Mouse (Mus musculus): ENCODE data around the gene Tgfbr2.

Tgfbr2 gene

GRCm38 (mm10) chr9:116193889-116194450, 18.8 kb upstream of the Tgfbr2 start:
- no peak for DNase-seq (ENCODE audit: low spot score)

DNA sequence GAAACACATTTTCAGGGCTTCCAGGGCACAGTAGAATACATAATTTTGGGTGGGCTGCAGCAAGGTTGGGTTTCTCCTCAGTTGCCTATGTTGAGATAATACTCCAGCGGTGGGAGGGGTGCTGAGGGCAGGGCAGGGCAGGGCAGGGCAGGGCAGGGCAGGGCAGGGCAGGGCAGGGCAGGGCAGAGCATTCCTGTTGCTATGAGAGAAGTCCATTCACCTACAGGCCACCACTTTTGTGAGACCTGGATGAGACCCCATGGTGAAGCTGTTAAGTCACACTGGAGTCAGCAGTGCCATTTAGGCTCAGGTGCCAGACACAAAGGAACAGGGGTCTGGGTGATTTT, 18.3 kb upstream of the Tgfbr2 start:
- DNase-seq (ENCODE audit: low spot score), result no peak

DNA sequence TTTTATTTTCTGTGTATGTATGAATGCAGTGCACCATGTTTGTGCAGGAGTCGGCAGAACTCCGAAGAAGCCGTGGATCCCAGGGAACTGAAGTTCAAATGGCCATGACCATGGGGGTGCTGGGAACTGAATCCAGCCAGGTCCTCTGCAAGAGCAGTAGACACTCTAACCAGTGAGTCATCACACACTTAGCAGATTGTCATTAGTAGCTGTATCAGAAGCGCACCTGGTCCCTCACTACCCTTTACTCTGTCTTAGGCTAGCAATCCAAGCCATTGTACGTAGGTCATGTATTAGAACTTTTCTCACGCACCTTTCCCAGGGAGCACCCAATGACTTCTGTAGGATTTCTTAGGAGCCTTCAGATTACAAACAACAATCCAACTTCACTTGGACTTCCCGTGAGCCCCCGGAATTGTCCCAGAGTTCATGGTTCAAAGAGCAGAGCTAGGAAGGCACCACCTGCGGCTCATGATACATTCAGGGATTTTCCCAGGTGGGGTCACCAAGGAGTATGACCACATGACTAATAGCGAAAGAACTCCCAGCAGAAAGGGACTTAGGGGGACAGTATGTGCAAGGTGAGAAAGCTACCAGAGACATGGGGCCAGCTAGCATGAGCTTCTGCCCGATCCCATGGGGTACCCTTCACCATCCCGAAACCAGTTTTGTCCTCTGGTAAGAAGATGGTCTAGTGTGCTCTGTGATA, 17.8 kb upstream of the Tgfbr2 start:
- DNase-seq (ENCODE audit: low spot score), result no peak

DNA sequence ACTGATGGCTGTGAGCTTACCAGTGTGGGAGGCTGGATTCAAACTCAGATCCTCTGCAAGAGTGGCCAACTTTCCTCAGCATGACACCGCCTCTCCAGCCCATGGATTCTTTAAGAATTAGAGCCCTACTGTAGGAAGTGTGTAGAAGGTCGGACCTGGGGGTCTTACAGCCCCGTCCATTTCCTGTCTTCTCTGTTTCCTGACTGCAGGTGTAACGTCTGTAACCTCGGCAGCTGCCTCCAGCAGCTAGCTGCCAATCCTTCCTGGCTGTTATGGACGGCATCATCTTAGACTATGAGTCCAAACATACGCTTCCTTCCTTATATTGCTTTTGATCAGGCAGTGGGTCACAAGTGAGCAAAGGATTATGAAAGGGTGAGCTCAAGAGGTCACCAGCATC, 17.1 kb upstream of the Tgfbr2 start:
- DNase-seq (ENCODE audit: low spot score), result no peak

DNA sequence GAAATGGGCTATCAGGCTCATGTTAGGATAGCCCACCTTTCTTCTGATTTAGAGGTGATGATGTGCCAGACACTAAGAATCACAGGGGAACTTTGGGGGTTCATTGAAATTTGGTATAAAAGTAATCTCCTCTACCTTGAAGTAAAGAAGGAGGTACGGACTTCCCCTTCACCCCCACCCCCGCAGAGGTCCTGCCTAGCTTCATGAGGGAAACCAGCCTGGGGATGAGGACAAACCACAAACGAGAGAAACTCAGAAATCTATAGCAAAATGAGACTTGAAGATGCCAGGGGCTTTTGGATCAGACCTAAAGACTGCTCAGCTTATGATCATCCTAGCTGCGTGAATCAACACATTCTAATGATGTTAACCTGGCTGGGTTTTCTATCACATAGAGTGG, 14.7 kb upstream of the Tgfbr2 start:
- no peak for DNase-seq (ENCODE audit: low spot score)

DNA sequence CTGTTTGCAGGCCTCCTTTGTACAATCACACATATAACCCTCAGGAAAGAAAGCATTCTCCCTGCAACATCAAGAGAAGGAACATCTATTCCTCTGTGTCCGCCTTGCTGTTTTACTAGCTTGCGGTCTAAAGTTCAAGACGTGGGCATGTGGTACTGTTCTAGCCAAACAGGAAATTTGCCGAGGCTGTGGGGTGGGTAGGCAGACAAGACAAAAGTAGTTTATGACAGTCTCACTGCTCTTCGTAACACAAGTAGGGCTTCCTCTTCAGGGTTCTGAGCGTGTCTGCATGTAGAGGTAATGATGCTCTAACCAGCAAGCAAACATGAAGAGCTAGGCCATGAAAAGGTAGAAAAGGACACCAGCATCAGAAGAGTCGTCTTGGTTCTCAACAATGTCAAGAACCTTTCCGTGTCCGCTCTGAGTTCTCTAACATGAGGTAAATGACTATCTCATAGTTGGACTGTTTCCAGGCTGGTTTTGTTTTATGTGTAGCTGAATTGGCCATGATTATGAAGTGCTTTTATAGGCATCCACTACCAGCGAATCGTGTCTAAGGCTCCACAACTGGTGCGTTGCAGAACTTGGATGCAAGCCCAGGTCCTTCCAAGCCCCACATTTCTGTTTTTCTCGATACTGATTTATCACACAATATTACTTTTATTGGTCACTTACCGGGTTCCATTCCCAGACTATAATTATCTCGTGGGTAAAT, 13.9 kb upstream of the Tgfbr2 start:
- DNase-seq (ENCODE audit: low spot score), result no peak

DNA sequence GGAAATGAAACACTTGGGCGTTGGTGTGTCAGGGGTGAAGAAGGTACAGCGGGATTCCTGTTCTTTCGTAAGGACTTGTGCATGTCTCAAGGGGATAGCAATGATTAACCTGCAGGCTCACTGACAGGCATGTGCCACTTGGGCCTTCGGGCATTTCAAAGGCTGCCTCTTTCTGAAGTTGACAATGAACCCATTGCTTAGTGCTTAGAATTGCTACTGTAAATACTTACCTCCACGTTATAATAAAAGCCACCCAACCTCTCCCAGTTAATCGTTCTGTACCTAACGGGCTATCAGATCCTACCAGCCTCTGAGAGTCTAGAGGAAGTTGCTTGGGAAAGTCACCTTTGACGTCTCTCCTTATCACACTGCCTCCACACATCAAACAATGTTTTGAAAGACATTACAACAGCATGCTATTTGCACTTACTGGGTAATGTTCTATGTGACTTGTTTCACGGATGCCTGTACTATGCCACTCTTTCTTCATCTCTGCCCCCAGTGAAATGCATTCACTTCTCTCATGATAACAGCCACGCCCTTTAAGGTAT, 12.1 kb upstream of the Tgfbr2 start:
- DNase-seq (ENCODE audit: low spot score), result no peak

- DNase-seq (ENCODE audit: low spot score), result no peak
These were observed 9.7 kb upstream of the Tgfbr2 start for GRCm38 (mm10) chr9:116184903-116185302.

DNA sequence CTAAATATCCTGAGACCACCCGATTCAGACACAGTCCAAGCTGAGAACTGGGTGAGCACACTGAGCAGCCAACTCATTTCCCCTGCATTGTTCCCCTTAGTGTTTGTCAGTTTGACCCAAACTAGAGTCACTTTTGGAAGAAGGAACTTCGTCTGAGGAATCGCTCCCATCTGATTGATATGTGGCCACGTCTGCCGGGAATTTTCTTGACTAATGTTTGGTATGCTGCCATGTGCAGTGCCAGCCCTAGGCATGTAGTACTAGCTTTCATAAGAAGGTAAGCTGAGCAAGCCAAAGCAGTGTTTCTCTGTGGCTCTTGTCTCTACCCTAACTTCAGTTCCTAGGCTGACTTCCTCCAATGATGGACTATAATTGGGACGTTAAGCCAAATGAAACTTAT, 7.9 kb upstream of the Tgfbr2 start:
- DNase-seq (ENCODE audit: low spot score), result no peak

- DNase-seq (ENCODE audit: low spot score), result no peak
These were observed 6.4 kb upstream of the Tgfbr2 start for GRCm38 (mm10) chr9:116181608-116182007.

GRCm38 (mm10) chr9:116178151-116178550, 3.0 kb upstream of the Tgfbr2 start:
- no peak for DNase-seq (ENCODE audit: low spot score)

GRCm38 (mm10) chr9:116177108-116177507, 1.9 kb upstream of the Tgfbr2 start:
- DNase-seq (ENCODE audit: low spot score), result no peak

DNA sequence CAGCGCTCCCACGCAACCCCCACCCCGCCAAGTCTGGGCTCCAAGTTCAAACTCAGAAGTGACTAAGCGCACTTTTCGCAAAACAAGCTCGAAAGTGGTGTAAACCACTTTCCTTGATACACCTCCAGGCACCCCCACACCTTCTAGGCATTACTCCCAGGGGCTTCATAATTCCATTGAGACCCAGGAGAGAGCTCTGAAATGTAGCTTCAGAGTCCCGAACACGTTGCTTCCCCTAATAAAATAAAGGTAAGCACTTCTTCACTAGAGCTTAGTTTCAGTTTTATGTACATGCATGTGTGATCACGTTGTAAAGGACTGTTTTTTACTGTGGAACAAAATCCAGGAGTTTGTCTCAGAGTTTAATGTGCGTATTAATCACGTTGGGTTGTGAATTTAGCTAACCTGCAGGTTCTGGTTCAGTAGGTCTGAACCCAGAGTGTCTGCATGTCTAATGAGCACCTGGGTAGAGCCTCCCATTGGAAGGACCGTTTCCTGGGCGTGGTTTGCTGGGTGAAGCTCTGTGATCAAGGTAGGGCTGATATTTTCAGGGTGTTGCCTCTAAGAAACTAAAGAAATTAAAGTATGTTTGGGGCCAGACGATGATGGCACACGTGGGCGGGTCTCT, 442 bp upstream of the Tgfbr2 start:
- DNase-seq (ENCODE audit: low spot score), result no peak

- DNase-seq (ENCODE audit: low spot score), result no peak
These were observed 1.5 kb downstream of the Tgfbr2 start for GRCm38 (mm10) chr9:116173473-116174170.

DNA sequence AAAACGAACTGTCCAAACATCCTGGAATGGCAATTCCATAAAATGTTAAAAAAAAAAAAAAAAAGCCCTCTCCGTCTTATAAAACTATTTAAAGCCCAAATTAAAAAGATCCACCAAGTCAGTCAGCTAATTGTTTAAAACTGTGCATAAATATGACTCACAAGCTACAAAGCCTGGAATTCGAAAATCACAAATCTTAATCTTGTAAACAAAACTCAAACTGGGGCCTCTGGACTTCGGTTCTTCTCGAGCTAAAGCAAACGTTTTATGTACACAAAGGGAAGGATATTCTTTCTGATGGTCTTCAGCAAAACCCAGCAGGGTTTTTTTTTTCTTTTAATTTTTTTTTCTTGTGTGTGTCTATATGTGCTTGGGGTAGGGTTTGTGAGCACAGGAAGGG, 2.1 kb downstream of the Tgfbr2 start:
- DNase-seq (ENCODE audit: low spot score), result no peak

- no peak for DNase-seq (ENCODE audit: low spot score)
These were observed 6.1 kb downstream of the Tgfbr2 start for GRCm38 (mm10) chr9:116169067-116169466.

- DNase-seq (ENCODE audit: low spot score), result no peak
These were observed 7.8 kb downstream of the Tgfbr2 start for GRCm38 (mm10) chr9:116167304-116167880.

GRCm38 (mm10) chr9:116166363-116166762, 8.8 kb downstream of the Tgfbr2 start:
- no peak for DNase-seq (ENCODE audit: low spot score)

- DNase-seq (ENCODE audit: low spot score), result no peak
These were observed 11.3 kb downstream of the Tgfbr2 start for GRCm38 (mm10) chr9:116163883-116164282.

DNA sequence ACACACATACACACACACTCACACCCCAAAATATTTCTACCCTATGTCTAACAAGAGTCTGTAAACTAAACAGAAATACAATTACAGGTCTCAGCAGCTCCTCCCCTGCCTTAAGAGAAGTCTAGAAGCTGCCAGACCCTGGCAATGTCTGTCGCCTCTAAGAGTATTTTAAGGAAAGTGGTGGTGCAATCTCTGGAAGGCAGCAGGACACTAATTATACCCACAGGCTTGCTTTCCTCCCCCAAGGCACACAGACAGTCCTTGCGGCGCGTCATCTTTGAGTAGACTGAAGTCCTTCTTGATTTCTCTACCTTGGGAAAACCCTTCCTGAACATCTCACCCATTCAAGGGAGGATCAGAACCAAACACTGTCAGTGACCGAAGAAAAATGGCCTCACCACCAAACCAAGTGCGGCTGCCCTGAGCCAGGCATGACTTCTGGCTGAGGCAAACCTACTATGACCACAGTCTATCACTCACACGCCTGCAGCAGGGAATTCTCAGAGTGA, 12.2 kb downstream of the Tgfbr2 start:
- DNase-seq (ENCODE audit: low spot score), result no peak

- no peak for DNase-seq (ENCODE audit: low spot score)
These were observed 14.3 kb downstream of the Tgfbr2 start for GRCm38 (mm10) chr9:116160860-116161259.

GRCm38 (mm10) chr9:116160067-116160466, 15.1 kb downstream of the Tgfbr2 start:
- no peak for DNase-seq (ENCODE audit: low spot score)

Data from MN1 (cell line).